Mouse (Mus musculus) hematopoietic stem cell, adult 5-6 weeks (primary cell): ENCODE measurements around the gene Steap3. TPM values are rescaled to one million over a fixed set of nuclear protein-coding genes. Genes with fewer than 3 reads are reported as not detected.
A peak's percentile ranks its signal among the peaks of the same experiment; 100 is the strongest.
"Not testable (repeated sequence)": the region's sequence is repeated elsewhere in the genome, so short reads cannot be mapped to it uniquely, and the experiment has no call there.

Experiments
- ATAC-seq, 2 experiments: fragments of 125-278 bp in 1 of 2; replicated peaks in 1 of 2; 2 replicates each; pipeline ENCODE4 v1.8.0; 2016 to 2017; ENCODE audit warnings: inconsistent platforms in 2 of 2, mild to moderate bottlenecking in 2 of 2, moderate number of reproducible peaks in 2 of 2, low read depth in 1 of 2, moderate TSS enrichment in 1 of 2; ENCODE audit not compliant: low FRiP score in 2 of 2, poor library complexity in 2 of 2, severe bottlenecking in 2 of 2, insufficient read depth in 1 of 2, low TSS enrichment in 1 of 2
- total RNA-seq: library from RNA; stranded (forward); fragments of 172-1452, 232-1000 nt; gene quantifications from 2 replicates; pipeline ENCODE4 v1.2.3, GENCODE M21; 2017

Steap3 gene
- total RNA-seq: 6.1 and 8.1 TPM in 2 replicates

DNA sequence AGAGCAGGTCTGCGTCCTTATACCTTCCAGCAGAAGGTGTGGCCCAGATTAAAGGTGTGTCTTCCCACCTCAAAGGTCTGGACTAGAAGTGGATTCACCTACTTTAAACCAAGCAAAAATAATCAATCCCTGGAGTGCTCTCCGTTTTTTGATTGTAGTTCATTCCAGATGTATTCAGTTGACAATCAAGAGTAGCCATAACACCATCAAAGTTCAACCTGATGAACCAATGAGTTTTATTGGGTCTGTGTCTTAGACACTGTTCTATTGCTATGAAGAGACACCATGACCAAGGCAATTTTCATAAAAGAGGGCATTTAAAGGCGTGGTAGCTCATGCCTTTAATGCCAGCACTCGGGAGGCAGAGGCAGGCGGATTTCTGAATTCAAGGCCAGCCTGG is at the start of gene Steap3:
TSS of gene Steap3 (minus strand) at position 101 of the 400 bp plus-strand sequence.
- ATAC-seq: no peak

DNA sequence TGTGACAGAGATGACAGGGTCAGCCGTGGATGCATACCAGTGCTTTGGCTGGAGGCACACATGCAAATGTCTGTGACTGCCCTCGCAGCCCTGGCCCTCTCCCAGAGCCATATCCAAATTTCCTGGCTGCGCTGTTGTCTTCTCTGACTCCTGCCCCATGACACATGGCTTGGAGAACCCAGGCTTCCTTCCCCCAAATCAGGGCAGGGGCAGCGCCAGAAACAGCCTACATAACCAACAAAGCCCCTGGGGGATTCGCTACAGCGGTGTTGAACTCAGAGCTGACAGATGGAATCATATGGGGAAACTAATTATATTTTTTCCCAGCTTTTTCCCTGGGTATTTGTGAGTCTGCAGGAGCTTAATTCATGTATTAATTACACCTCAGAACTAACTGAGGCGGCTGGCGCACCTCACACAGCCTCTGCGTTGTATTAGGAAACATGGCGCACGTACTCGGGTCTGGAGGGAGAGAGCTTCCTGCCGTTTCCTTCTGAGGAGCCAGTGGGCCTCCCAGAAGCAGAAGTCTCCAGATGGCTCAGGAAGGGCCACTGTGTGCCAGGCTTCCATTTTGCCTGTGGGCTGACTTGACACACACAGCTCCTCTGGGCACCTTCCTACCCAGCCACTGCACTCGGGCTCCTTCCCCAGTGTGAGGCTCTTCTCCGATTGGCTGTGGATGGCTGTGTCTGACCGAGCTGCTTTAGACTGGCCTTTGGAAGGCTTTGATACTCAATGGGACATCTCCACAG is 48.9 kb upstream of the Steap3 start:
- no peak for ATAC-seq

DNA sequence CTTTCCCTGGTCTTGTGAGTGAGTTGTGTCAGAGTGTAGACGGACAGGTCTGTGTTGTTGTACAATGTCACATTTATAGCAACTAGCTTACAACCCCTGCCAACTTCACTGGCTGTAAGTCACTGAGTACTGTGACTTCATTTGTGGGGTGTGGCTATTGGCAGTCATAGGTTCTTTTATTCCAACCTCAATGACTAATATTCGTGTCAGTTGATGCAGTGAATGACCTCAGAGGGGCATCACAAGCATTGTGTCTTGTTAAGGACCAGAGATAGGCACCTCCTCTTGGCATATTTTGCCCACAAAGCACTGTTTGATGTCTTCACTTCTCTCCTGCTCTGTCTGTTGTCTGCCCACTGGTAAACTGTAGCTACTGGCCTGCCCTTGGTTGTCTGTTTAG is 33.3 kb upstream of the Steap3 start:
- ATAC-seq: no peak

- no peak for ATAC-seq
Measured at GRCm38 (mm10) chr1:120296936-120297335, 24.4 kb upstream of the Steap3 start.

DNA sequence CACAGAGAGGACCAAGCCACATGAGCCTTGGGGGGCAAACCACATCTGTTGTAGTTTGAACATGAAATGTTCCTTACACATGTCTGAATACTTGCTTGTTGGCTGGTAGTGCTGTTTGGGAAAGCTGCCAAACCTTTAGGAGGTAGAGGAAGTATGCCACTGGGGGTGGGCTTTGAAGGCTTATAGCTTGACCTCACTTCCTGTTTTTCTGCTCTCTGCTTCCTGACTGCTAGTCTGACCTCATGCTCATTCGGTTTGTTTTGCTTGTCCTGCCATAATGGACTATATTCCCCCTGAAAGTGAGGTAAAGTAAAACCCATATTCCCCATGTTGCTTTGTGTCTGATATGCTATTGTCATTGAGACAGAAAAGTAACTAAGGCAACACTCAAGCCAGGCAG is 21.3 kb upstream of the Steap3 start:
- ATAC-seq: peak; percentile 81 to 86

- no peak for ATAC-seq
Measured at GRCm38 (mm10) chr1:120291709-120292108, 19.2 kb upstream of the Steap3 start.

- no peak for ATAC-seq
Measured at GRCm38 (mm10) chr1:120289843-120290242, 17.3 kb upstream of the Steap3 start.

DNA sequence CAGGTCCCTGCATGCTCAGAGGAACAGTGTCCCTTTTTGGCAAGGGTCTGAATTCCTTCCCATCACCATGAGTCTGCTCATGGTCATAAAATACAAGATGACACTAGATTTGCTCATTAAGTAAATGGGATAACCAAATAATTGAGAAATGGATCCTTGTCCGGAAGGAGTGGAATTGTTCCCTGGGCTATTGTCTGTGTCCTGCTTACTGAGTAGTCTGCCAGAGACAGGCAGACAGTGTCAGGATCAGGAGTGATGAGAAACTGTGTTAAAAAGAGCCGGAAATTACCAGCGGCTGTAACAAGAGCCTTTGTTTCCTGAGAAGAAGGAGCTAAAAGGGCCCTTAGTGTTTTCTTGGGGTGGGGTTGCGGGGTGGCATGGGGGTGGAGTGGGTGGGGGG is 15.2 kb upstream of the Steap3 start:
- ATAC-seq: no peak

GRCm38 (mm10) chr1:120276058-120276457 is 3.6 kb upstream of the Steap3 start:
- not testable (repeated sequence) for ATAC-seq

GRCm38 (mm10) chr1:120275224-120275623 is 2.7 kb upstream of the Steap3 start:
- ATAC-seq: no peak

DNA sequence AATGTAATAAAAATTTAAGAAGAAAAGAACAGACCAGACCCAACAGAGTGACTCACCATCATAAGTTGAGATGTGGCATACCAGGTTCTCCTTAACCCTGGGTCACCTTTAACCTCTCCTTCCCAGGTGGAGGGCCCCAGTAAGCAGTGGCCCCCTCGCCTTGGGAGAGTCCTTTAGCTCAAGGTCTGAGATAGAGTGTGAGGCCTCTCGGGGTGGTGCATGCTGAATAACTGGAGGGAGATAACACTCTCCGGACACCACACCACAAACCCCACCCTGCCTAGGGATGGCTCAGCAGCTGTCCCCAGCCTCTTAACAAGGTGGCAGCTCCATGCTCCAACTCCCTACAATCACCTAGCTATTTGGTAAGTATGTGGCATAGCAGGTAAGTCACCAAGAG is 1.6 kb downstream of the Steap3 start:
- no peak for ATAC-seq

DNA sequence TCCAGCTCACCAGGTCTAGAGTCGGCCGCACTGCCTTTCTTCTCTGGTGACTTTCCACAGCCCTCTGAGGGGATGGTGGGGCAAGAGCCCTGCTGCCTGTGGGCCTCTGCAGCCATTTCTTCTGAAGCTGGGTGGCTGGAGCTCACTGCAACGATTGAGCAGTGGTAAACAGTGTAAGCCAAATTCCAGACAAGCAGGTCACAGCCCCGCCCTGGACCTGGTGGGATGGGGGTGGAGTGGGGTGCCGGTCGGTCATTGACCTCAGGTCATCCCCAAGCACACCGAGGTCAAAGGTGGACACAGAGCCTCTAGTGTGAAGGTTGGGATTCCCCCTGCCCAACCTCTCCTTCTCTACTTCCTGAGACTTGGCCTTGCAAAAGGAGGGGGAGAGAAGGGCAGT is 2.4 kb downstream of the Steap3 start:
- no peak for ATAC-seq

DNA sequence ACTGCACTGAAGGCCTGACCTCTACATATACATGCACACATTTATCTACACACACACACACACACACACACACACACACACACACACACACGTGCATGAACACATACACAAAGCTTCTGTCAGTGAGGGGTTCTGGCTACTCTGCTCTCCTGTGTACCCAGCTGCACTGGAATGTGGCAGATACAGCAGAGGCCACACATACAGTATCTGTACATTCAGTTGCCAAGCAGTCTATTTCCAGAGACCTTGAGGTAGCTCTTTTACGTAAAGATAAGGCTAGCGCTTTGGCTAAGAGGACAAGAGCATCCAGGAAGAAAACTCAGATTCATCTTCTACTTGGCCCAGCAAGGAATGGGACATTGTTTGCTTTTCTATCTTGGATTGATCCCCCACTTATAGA is 4.9 kb downstream of the Steap3 start:
- ATAC-seq: no peak

GRCm38 (mm10) chr1:120266460-120266859 is 6.0 kb downstream of the Steap3 start:
- ATAC-seq: no peak

GRCm38 (mm10) chr1:120264861-120265686 is 7.4 kb downstream of the Steap3 start:
- ATAC-seq: peak; percentile 94

GRCm38 (mm10) chr1:120263226-120263625 is 9.3 kb downstream of the Steap3 start:
- ATAC-seq: no peak

GRCm38 (mm10) chr1:120261166-120261565 is 11.3 kb downstream of the Steap3 start:
- no peak for ATAC-seq

DNA sequence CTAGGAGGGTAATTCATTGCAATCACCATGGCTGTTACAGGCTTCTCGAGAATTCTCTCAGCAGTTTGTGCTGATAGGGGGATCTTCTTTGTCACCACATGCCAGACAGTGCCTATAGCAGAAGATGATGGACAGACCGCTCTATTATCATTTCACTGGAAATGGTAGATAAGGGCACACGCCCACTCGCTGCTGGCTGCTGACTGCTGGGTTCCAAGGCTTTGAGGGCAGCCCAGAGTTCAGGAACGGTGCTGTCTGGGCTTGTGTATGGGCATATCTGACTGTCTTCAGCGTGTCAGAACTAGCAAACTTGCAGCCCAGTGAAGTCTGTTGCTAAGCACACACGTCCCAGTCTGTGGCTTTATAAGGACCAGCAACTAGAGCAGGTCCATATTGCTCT is 13.3 kb downstream of the Steap3 start:
- ATAC-seq: peak in 1 of 2 experiments; percentile 36; a peak in 2 of 4 replicates
